Mouse (Mus musculus): ENCODE data around the gene Mylpf. TPM values are rescaled to one million over a fixed set of nuclear protein-coding genes. Genes with fewer than 3 reads are reported as not detected.
A peak's percentile ranks its signal among the peaks of the same experiment; 100 is the strongest.

Gene Mylpf
- total RNA-seq, 2 experiments from 2014 or later, result 1.2 TPM; not detected in 1

DNA sequence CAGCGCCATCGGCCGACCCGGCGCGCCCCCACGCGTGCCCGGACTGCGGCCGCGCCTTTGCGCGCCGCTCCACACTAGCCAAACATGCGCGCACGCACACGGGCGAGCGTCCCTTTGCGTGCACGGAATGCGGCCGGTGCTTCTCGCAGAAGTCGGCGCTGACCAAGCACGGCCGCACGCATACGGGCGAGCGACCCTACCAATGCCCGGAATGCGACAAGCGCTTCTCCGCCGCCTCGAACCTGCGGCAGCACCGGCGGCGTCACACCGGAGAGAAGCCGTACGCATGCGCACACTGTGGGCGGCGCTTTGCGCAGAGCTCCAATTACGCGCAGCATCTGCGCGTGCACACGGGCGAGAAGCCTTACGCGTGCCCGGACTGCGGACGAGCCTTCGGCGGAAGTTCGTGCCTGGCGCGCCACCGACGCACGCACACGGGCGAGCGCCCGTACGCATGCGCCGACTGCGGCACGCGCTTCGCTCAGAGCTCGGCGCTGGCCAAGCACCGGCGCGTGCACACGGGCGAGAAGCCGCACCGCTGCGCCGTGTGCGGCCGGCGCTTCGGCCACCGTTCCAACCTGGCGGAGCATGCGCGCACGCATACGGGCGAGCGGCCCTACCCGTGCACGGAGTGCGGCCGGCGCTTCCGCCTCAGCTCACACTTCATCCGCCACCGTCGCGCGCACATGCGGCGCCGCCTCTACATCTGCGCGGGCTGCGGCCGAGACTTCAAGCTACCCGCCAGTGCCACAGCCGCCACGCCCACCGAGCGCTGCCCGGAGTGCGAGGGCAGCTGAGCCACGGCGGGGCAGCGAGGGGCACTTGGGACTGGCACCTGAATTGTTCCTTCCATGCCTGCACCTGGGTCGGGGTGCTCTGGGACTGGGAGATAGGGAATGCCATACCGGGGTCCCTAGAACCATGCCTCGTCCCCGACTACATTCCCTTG is 45.4 kb downstream of the Mylpf start:
- intact Hi-C loops (cut with DNase I), result no loop called here
- peak; percentile 98 for DNase-seq

GRCm38 (mm10) chr7:127255008-127255407 is 46.3 kb downstream of the Mylpf start:
- no peak for DNase-seq
- intact Hi-C loops (cut with DNase I), result no loop called here

GRCm38 (mm10) chr7:127255965-127256364 is 47.3 kb downstream of the Mylpf start:
- no peak for DNase-seq
- intact Hi-C loops (cut with DNase I), result no loop called here

DNA sequence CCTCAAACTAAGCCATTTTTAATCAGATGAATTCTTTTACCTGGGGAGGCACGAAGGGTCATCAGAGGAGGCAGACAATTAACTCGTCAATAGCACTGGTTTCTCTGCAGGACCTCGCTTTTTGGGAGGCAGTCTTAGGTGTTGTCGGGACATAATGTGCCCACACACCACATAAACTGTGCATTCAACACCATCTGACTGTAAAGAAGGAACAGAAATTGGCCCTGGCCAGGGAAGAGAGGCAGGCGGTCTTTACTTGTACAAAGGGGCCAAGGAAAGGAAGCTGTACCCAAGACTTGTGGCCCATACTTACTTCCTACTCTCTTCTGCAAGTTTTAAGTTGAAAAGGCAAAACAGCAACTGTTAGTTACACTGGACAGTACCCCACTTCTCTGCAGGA is 47.8 kb downstream of the Mylpf start:
- DNase-seq, result no peak
- intact Hi-C loops (cut with DNase I), result no loop called here

DNA sequence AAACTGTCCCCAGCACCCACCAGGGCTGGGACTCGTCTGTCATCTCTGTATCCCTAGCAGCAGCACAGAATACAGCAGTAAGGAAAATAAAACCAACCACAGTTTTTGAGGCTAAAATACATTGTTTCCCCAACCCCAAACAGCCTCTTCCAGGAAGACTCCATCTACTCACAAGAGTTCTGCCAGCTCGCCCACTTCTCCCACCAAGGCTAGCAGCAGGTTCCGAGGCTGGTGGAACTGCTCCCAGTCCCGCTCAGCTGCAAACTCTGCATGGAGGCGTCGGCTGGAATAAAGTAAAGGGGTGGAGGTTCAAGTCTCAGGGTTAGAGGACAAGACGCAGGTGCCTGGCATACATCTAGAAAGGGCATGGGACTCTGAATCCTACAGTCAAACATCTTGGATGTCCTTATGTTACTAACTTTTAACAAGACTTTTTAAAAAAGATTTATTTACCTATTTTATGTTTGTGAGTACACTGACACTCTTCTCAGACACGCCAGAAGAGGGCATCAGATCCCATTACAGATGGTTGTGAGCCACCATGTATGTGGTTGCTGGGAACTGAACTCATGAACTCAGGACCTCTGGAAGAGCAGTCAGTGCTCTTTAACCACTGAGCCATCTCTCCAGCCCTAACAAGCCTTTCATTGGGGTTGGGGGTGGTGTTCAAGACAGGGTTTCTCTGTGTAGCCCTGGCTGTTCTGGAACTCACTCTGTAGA is 50.7 kb downstream of the Mylpf start:
- DNase-seq, result no peak
- intact Hi-C loops (cut with DNase I), result no loop called here

DNA sequence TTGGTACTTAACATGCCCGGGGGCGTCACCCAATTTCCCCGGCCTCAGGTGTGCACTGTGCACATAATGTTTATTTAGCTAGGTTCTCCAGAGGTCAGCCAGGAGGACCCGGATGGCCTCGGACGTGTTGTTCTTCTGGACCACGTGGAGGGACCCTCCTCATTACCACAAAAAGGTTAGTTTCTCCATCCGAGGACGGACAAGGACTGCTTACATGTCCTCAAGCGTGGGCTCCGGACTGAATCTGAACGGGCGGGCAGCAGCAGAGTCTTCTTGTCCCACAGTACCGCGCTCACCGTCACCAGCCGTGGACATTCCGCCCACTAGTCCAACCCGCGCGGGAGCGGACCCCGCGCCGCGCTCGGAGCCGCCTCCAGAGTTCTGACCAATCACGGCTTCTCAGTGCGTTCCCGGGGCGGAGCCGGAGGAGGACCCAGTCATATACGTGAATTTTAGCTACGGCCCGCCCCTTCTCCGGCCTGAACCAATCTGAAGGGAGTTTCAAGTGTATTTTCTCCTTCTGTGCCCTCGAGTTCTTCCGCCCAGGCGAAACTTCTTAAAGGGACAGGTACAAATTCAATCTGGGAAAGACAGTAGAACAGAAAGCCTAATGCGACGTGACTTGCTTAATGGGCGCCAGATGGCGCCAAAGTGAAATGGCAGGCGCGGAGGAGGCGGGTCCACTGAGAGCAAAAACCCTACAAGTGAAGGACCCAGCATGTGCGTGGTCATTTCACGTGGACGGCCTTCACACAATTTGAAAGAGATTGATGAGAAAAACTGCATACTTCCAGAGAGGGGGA is 51.8 kb downstream of the Mylpf start, which contains the start of gene Dctpp1:
Gene Dctpp1 (minus strand): TSS at position 401 of the 803 bp plus-strand sequence.
- peak; percentile 98 for DNase-seq
- intact Hi-C loops (cut with DNase I), result no loop called here

GRCm38 (mm10) chr7:127262218-127262961 is 53.7 kb downstream of the Mylpf start:
- no peak for DNase-seq
- intact Hi-C loops (cut with DNase I), result no loop called here

DNA sequence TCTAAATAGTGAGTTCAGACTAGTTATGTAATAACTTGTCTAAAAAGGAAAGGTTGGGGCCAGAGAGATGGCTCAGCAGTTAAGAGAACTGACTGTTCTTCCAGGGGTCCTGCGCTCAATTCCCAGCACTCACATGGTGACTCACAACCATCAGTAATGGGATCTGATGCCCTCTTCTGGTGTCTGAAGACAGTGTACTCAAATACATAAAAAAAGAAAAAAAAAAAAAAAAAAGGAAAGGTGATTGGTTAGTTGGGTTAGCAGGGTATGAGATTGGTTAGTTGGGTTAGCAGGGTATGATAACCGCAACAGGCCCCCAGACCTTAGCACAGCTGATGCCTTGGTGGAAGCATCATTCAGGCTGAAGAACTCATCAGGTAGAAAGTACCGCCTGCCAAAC is 54.8 kb downstream of the Mylpf start:
- intact Hi-C loops (cut with DNase I), result no loop called here

More for the DNA sequence above, 54.8 kb downstream of the Mylpf start:
- no peak for DNase-seq

Other genes starting within 250 kb of the Mylpf start
- gene Cdipt, start 233.0 kb upstream of the Mylpf start, total RNA-seq (2021), result 100 to 1,000 TPM in 1 of 2 experiments, 10 to 100 TPM in 1; 92.7 to 104 TPM
- not detected for gene Cdiptos, start 232.8 kb upstream of the Mylpf start, total RNA-seq (2021)
- gene Mvp, start 194.3 kb upstream of the Mylpf start, total RNA-seq (2021), result 1 to 10 TPM; 5.4 to 6.0 TPM
- 1 to 10 TPM in 1 of 2 experiments, not detected in 1; 1.6 TPM for gene Pagr1b, start 192.4 kb upstream of the Mylpf start, total RNA-seq (2021)
- 10 to 100 TPM; 10.2 to 15.4 TPM for gene Pagr1a, start 191.5 kb upstream of the Mylpf start, total RNA-seq (2021)
- 10 to 100 TPM; 36.7 to 48.6 TPM for gene Gm42742, start 187.8 kb upstream of the Mylpf start, total RNA-seq (2021)
- 100 to 1,000 TPM; 132 to 136 TPM for gene Prrt2, start 187.7 kb upstream of the Mylpf start, total RNA-seq (2021)
- gene Maz, start 181.9 kb upstream of the Mylpf start, total RNA-seq (2021), result 100 to 1,000 TPM; 322 to 334 TPM
- 10 to 100 TPM; 10.4 to 12.5 TPM for gene Kif22, start 166.4 kb upstream of the Mylpf start, total RNA-seq (2021)
- not detected for gene Zg16, start 121.6 kb upstream of the Mylpf start, total RNA-seq (2021)
- under 1 TPM; 0.77 to 0.90 TPM for gene AI467606, start 117.5 kb upstream of the Mylpf start, total RNA-seq (2021)
- gene Qprt, start 86.7 kb upstream of the Mylpf start, total RNA-seq (2021), result under 1 TPM in 1 of 2 experiments, not detected in 1; 0.18 TPM
- under 1 TPM; 0.22 to 0.74 TPM for gene Spn, start 71.1 kb upstream of the Mylpf start, total RNA-seq (2021)
- 10 to 100 TPM; 65.8 to 78.8 TPM for gene Cd2bp2, start 12.8 kb upstream of the Mylpf start, total RNA-seq (2021)
- 10 to 100 TPM; 73.8 to 78.8 TPM for gene Tbc1d10b, start 422 bp upstream of the Mylpf start, total RNA-seq (2021)
- gene Zfp553, start 24.2 kb downstream of the Mylpf start, total RNA-seq (2021), result 10 to 100 TPM; 28.4 to 28.8 TPM
- gene Sept1, start 24.2 kb downstream of the Mylpf start, total RNA-seq (2021), result 1 to 10 TPM; 7.9 to 8.8 TPM
- 10 to 100 TPM; 54.9 to 64.5 TPM for gene Zfp771, start 35.4 kb downstream of the Mylpf start, total RNA-seq (2021)
- gene Dctpp1, start 51.8 kb downstream of the Mylpf start, total RNA-seq (2021), result 10 to 100 TPM; 49.8 to 63.1 TPM
- 10 to 100 TPM; 42.6 to 42.9 TPM for gene Sephs2, start 65.2 kb downstream of the Mylpf start, total RNA-seq (2021)
- gene Itgal, start 87.4 kb downstream of the Mylpf start, total RNA-seq (2021), result 1 to 10 TPM; 1.2 to 1.6 TPM
- 10 to 100 TPM; 20.3 to 22.0 TPM for gene Zfp768, start 136.7 kb downstream of the Mylpf start, total RNA-seq (2021)
- gene Zfp747, start 167.2 kb downstream of the Mylpf start, total RNA-seq (2021), result 1 to 10 TPM; 7.9 to 8.9 TPM
- gene 9130019O22Rik, start 178.3 kb downstream of the Mylpf start, total RNA-seq (2021), result 1 to 10 TPM; 2.8 to 3.0 TPM
- 1 to 10 TPM; 4.6 to 7.6 TPM for gene E430018J23Rik, start 184.7 kb downstream of the Mylpf start, total RNA-seq (2021)
- 1 to 10 TPM; 4.3 to 4.4 TPM for gene Zfp764, start 197.9 kb downstream of the Mylpf start, total RNA-seq (2021)
- 10 to 100 TPM; 11.3 to 12.6 TPM for gene Zfp688, start 213.2 kb downstream of the Mylpf start, total RNA-seq (2021)
- gene Zfp689, start 240.3 kb downstream of the Mylpf start, total RNA-seq (2021), result 1 to 10 TPM; 9.5 to 9.7 TPM

All from left cerebral cortex, postnatal 4 days (tissue).